Mouse (Mus musculus) ES-E14 (cell line): ENCODE measurements around the gene Lim2.

Source experiments
- MAFK ChIP-seq: IDR thresholded peaks from 2 replicates; pipeline ENCODE4 v1.6.1; 2014; ENCODE audit warnings: mild to moderate bottlenecking, low read depth, low read length, inconsistent platforms; ENCODE audit not compliant: insufficient read depth
- ZNF384 ChIP-seq: IDR thresholded peaks from 2 replicates; pipeline ENCODE4 v1.6.1; 2012; ENCODE audit warnings: low read depth, low read length, inconsistent platforms

GRCm38 (mm10) chr7:43417298-43417697 is 10.2 kb upstream of the Lim2 start:
- TF ChIP-seq MAFK: no peak
- TF ChIP-seq ZNF384: no peak
